Mouse (Mus musculus): ENCODE measurements around the gene Hmgb1. TPM values are rescaled to one million over a fixed set of nuclear protein-coding genes. Genes with fewer than 3 reads are reported as not detected.

Gene Hmgb1
- total and polyA plus RNA-seq, 3 experiments = 517 to 576 (median 529) TPM

- Histone ChIP-seq H3K27me3 (ENCODE audit: insufficient read depth, low read length) (peaks cover 14% of the 10 kb centered on the region), H3K4me3 (ENCODE audit: low read depth, low read length) (no peak overlapping the region), H3K4me1 (ENCODE audit: insufficient read depth, low read depth, low read length) (peaks cover 31% of the 10 kb centered on the region), H3K9me3 (replicated peaks) (no peaks in the 10 kb centered on the region), H3K36me3 (replicated peaks) (no peaks in the 10 kb centered on the region)
- TF ChIP-seq CTCF (IDR thresholded peaks at IDR 0.05; ENCODE audit: low read depth, low read length) (no peak), POLR2AphosphoS5 (IDR thresholded peaks at IDR 0.05; ENCODE audit: insufficient replicate concordance, low read depth, low read length) (no peak), TAL1 (conservative IDR thresholded peaks at IDR 0.05; ENCODE audit: low read depth, low read length) (no peak), GATA1 (IDR thresholded peaks at IDR 0.05; ENCODE audit: borderline replicate concordance, low read length) (no peak), GATA2 (IDR thresholded peaks at IDR 0.05; ENCODE audit: borderline replicate concordance, low read depth, low read length) (no peak)
- no peak for DNase-seq (ENCODE audit: low spot score)
- no peak for ATAC-seq (ENCODE audit: extremely low read depth, insufficient number of reproducible peaks, low FRiP score, poor library complexity, severe bottlenecking)
Measured at GRCm38 (mm10) chr5:149089860-149090259, 94.4 kb downstream of the Hmgb1 start.

DNA sequence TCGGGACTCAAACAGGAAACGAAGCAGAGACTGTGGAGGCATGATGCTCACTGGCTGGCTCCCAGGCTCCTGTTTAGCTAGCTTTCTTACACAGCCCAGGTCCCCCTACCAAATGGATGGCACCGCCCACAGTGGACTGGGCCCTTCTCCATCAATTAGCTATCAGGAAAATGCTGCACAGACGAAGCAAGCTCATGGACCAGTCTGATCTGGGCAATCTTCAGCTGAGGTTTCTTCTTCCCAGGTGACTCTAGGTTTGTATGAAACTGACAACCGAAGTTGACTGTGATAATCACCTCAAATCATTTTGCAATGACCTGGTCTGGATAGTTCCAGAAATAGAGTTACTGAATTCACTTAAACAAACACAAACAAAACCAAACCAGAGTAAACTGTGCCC, 94.8 kb downstream of the Hmgb1 start:
- ATAC-seq (ENCODE audit: extremely low read depth, insufficient number of reproducible peaks, low FRiP score, poor library complexity, severe bottlenecking) = no peak
- H3K36me3 ChIP-seq (replicated peaks) = no peaks in the 10 kb centered on the region
- H3K4me1 ChIP-seq (ENCODE audit: insufficient read depth, low read depth, low read length) = peaks cover 34% of the 10 kb centered on the region
- H3K27me3 ChIP-seq (ENCODE audit: insufficient read depth, low read length) = peaks cover 10% of the 10 kb centered on the region
- H3K9me3 ChIP-seq (replicated peaks) = no peaks in the 10 kb centered on the region
- H3K4me3 ChIP-seq (ENCODE audit: low read depth, low read length) = no peak overlapping the region
- no peak for TF ChIP-seq GATA1 (IDR thresholded peaks at IDR 0.05; ENCODE audit: borderline replicate concordance, low read length)
- no peak for TF ChIP-seq GATA2 (IDR thresholded peaks at IDR 0.05; ENCODE audit: borderline replicate concordance, low read depth, low read length)
- TF ChIP-seq POLR2AphosphoS5 (IDR thresholded peaks at IDR 0.05; ENCODE audit: insufficient replicate concordance, low read depth, low read length) = no peak
- no peak for TF ChIP-seq CTCF (IDR thresholded peaks at IDR 0.05; ENCODE audit: low read depth, low read length)
- no peak for TF ChIP-seq TAL1 (conservative IDR thresholded peaks at IDR 0.05; ENCODE audit: low read depth, low read length)
- DNase-seq (ENCODE audit: low spot score) = no peak

GRCm38 (mm10) chr5:149088891-149089290, 95.4 kb downstream of the Hmgb1 start:
- H3K36me3 ChIP-seq (replicated peaks) = no peaks in the 10 kb centered on the region
- no peak for ATAC-seq (ENCODE audit: extremely low read depth, insufficient number of reproducible peaks, low FRiP score, poor library complexity, severe bottlenecking)
- no peak overlapping the region for H3K4me3 ChIP-seq (ENCODE audit: low read depth, low read length)
- no peaks in the 10 kb centered on the region for H3K9me3 ChIP-seq (replicated peaks)
- DNase-seq (ENCODE audit: low spot score) = no peak
- peaks cover 38% of the 10 kb centered on the region for H3K4me1 ChIP-seq (ENCODE audit: insufficient read depth, low read depth, low read length)
- TF ChIP-seq CTCF (IDR thresholded peaks at IDR 0.05; ENCODE audit: low read depth, low read length) (no peak), POLR2AphosphoS5 (IDR thresholded peaks at IDR 0.05; ENCODE audit: insufficient replicate concordance, low read depth, low read length) (no peak), GATA1 (IDR thresholded peaks at IDR 0.05; ENCODE audit: borderline replicate concordance, low read length) (no peak), GATA2 (IDR thresholded peaks at IDR 0.05; ENCODE audit: borderline replicate concordance, low read depth, low read length) (no peak), TAL1 (conservative IDR thresholded peaks at IDR 0.05; ENCODE audit: low read depth, low read length) (no peak)
- peaks cover 6% of the 10 kb centered on the region; the same call in 1 of the 2 replicates for H3K27me3 ChIP-seq (ENCODE audit: insufficient read depth, low read length)

DNA sequence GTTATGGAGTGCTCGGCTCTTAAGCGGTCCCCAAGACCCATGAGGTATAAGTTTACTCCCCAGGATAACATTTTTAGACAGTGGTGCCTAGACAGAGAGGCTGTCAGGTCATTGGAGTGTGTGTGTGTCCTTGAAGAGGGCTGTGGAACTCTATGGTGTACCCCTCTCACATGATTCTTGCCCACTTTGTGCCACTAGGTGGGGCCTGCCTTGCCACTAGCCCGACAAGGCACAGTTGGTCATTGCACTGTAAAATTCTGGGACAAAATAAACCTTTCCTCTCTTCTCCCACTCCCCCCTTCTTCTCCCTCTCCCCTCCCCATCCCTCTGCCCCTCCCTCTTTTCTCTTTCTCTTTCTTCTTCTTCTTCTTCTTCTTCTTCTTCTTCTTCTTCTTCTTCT, 96.1 kb downstream of the Hmgb1 start:
- H3K4me1 ChIP-seq (ENCODE audit: insufficient read depth, low read depth, low read length) = peaks cover 38% of the 10 kb centered on the region
- H3K27me3 ChIP-seq (ENCODE audit: insufficient read depth, low read length) = 0 out of 2 replicates have a peak, but pooled peaks cover 3% of the 10 kb centered on the region
- no peaks in the 10 kb centered on the region for H3K9me3 ChIP-seq (replicated peaks)
- no peaks in the 10 kb centered on the region for H3K36me3 ChIP-seq (replicated peaks)
- H3K4me3 ChIP-seq (ENCODE audit: low read depth, low read length) = no peak overlapping the region
- no peak for TF ChIP-seq GATA1 (IDR thresholded peaks at IDR 0.05; ENCODE audit: borderline replicate concordance, low read length)
- ATAC-seq (ENCODE audit: extremely low read depth, insufficient number of reproducible peaks, low FRiP score, poor library complexity, severe bottlenecking) (no peak), DNase-seq (ENCODE audit: low spot score) (no peak)

DNA sequence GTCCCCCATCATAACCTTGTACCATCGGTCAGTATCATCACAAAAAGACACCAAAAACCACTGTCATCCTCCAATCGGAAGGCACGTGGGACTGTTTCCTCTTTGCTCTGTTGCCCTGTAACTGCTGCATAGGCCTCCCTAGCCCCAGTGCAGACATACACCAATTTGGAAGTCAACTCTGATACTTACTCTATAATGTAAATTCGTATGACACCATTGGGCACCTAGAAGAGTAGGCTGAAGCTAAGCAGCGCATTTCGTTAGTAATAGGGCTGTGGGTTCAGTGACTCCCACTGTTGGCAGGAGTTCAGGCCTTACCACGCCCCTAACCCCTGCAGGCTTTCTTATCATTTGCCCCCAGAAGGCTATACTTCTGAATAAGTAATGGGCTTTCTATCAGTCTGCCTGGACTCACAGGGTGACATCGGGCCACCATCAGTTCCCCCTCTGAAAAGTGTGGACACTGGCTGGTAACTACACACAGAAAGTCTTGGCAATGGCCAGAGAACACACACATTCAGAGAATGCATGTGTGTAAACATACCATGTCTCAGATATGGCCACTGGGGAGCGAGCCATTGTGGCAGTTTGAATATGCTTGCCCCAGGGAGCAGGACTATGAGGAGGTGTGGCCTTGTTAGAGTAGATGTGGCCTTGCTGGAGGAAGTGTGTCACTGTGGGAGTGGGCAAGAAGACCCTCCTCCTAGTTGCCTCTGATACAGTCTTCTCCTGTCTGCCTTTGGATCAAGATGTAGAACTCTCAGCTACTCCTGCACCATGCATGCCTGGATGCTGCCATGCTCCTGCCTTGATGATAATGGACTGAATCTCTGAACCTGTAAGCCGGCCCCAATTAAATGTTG, 97.7 kb downstream of the Hmgb1 start:
- H3K4me1 ChIP-seq (ENCODE audit: insufficient read depth, low read depth, low read length) = peaks cover 38% of the 10 kb centered on the region
- 0 out of 2 replicates have a peak, but pooled peaks cover 1% of the 10 kb centered on the region for H3K27me3 ChIP-seq (ENCODE audit: insufficient read depth, low read length)
- TF ChIP-seq GATA2 (IDR thresholded peaks at IDR 0.05; ENCODE audit: borderline replicate concordance, low read depth, low read length) = no peak
- TF ChIP-seq POLR2AphosphoS5 (IDR thresholded peaks at IDR 0.05; ENCODE audit: insufficient replicate concordance, low read depth, low read length) = no peak
- peak; percentile 47; the same call in 1 of the 2 replicates for TF ChIP-seq TAL1 (conservative IDR thresholded peaks at IDR 0.05; ENCODE audit: low read depth, low read length)
- ATAC-seq (ENCODE audit: extremely low read depth, insufficient number of reproducible peaks, low FRiP score, poor library complexity, severe bottlenecking) = peak; percentile 77
- peak; percentile 58 for DNase-seq (ENCODE audit: low spot score)
- H3K4me3 ChIP-seq (ENCODE audit: low read depth, low read length) = peak overlapping the region; percentile 8; the same call in 1 of the 2 replicates
- no peaks in the 10 kb centered on the region for H3K9me3 ChIP-seq (replicated peaks)
- no peaks in the 10 kb centered on the region for H3K36me3 ChIP-seq (replicated peaks)

DNA sequence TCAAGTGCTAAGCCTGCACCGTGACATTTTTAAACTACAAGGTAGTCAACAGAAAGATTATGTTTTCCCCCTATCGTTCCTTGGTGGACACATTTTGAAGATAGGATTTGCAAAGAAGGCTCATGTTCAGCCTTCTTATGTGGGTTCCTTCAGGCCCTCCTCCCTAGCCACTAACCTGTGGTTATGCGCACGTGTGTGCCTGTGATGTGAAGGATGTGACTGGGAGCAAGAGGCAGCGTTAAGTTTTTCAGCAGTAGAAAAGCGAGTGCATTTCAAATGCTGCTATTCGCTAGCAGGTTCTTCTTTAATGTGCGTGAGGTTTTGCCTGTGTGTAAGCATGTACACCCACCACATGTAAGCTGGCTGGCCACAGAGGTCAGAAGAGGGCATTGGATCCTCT, 103.8 kb downstream of the Hmgb1 start:
- no peak for ATAC-seq (ENCODE audit: extremely low read depth, insufficient number of reproducible peaks, low FRiP score, poor library complexity, severe bottlenecking)

More for the DNA sequence above, 103.8 kb downstream of the Hmgb1 start:
- Histone ChIP-seq H3K4me1 (ENCODE audit: insufficient read depth, low read depth, low read length) (peaks cover 15% of the 10 kb centered on the region), H3K4me3 (ENCODE audit: low read depth, low read length) (no peak overlapping the region), H3K9me3 (replicated peaks) (peaks cover 5% of the 10 kb centered on the region), H3K27me3 (ENCODE audit: insufficient read depth, low read length) (peaks cover 11% of the 10 kb centered on the region; the same call in 1 of the 2 replicates), H3K36me3 (replicated peaks) (no peaks in the 10 kb centered on the region)
- TF ChIP-seq GATA2 (IDR thresholded peaks at IDR 0.05; ENCODE audit: borderline replicate concordance, low read depth, low read length) (no peak), POLR2AphosphoS5 (IDR thresholded peaks at IDR 0.05; ENCODE audit: insufficient replicate concordance, low read depth, low read length) (no peak), CTCF (IDR thresholded peaks at IDR 0.05; ENCODE audit: low read depth, low read length) (no peak), GATA1 (IDR thresholded peaks at IDR 0.05; ENCODE audit: borderline replicate concordance, low read length) (no peak), TAL1 (conservative IDR thresholded peaks at IDR 0.05; ENCODE audit: low read depth, low read length) (no peak)
- no peak for DNase-seq (ENCODE audit: low spot score)
